Mouse (Mus musculus): ENCODE measurements around the gene Bri3. TPM values are rescaled to one million over a fixed set of nuclear protein-coding genes. Genes with fewer than 3 reads are reported as not detected.

Gene Bri3
- polyA plus RNA-seq, 1 experiment: 104 TPM

GRCm38 (mm10) chr5:144282470-144283260 lies 38.4 kb downstream of the Bri3 start:
- no peak overlapping the region for H3K27ac ChIP-seq (ENCODE audit: insufficient read depth, low read length)
- H3K4me1 ChIP-seq (ENCODE audit: control insufficient read depth, insufficient read depth, low read length): peaks cover 2% of the 10 kb centered on the region; the same call in 1 of the 2 replicates
- no peak for TF ChIP-seq POLR2A (IDR thresholded peaks at IDR 0.05; ENCODE audit: extremely low read depth, insufficient read depth, low read length)
- no peak for TF ChIP-seq CTCF (IDR thresholded peaks at IDR 0.05; ENCODE audit: extremely low read depth, insufficient read depth, low read length)
- H3K4me3 ChIP-seq (ENCODE audit: insufficient read depth, low read length): no peak overlapping the region

- H3K27ac ChIP-seq (ENCODE audit: insufficient read depth, low read length): no peak overlapping the region
Observed at GRCm38 (mm10) chr5:144283551-144284031, 39.4 kb downstream of the Bri3 start.

GRCm38 (mm10) chr5:144284599-144284998 lies 40.4 kb downstream of the Bri3 start:
- Histone ChIP-seq H3K4me3 (ENCODE audit: insufficient read depth, low read length) (no peak overlapping the region), H3K4me1 (ENCODE audit: control insufficient read depth, insufficient read depth, low read length) (peaks cover 2% of the 10 kb centered on the region; the same call in 1 of the 2 replicates), H3K27ac (ENCODE audit: insufficient read depth, low read length) (no peak overlapping the region)
- TF ChIP-seq POLR2A (IDR thresholded peaks at IDR 0.05; ENCODE audit: extremely low read depth, insufficient read depth, low read length): no peak
- TF ChIP-seq CTCF (IDR thresholded peaks at IDR 0.05; ENCODE audit: extremely low read depth, insufficient read depth, low read length): no peak

More at GRCm38 (mm10) chr5:144283551-144284031, 39.4 kb downstream of the Bri3 start:
- H3K4me1 ChIP-seq (ENCODE audit: control insufficient read depth, insufficient read depth, low read length): peaks cover 2% of the 10 kb centered on the region; the same call in 1 of the 2 replicates
- TF ChIP-seq POLR2A (IDR thresholded peaks at IDR 0.05; ENCODE audit: extremely low read depth, insufficient read depth, low read length) (no peak), CTCF (IDR thresholded peaks at IDR 0.05; ENCODE audit: extremely low read depth, insufficient read depth, low read length) (no peak)
- no peak overlapping the region for H3K4me3 ChIP-seq (ENCODE audit: insufficient read depth, low read length)

GRCm38 (mm10) chr5:144286591-144287266 lies 42.5 kb downstream of the Bri3 start:
- Histone ChIP-seq H3K27ac (ENCODE audit: insufficient read depth, low read length) (no peak overlapping the region), H3K4me1 (ENCODE audit: control insufficient read depth, insufficient read depth, low read length) (peaks cover 2% of the 10 kb centered on the region; the same call in 1 of the 2 replicates), H3K4me3 (ENCODE audit: insufficient read depth, low read length) (no peak overlapping the region)
- no peak for TF ChIP-seq CTCF (IDR thresholded peaks at IDR 0.05; ENCODE audit: extremely low read depth, insufficient read depth, low read length)
- TF ChIP-seq POLR2A (IDR thresholded peaks at IDR 0.05; ENCODE audit: extremely low read depth, insufficient read depth, low read length): no peak

GRCm38 (mm10) chr5:144287267-144287820 lies 43.1 kb downstream of the Bri3 start:
- Histone ChIP-seq H3K4me1 (ENCODE audit: control insufficient read depth, insufficient read depth, low read length) (peaks cover 2% of the 10 kb centered on the region; the same call in 1 of the 2 replicates), H3K27ac (ENCODE audit: insufficient read depth, low read length) (no peak overlapping the region), H3K4me3 (ENCODE audit: insufficient read depth, low read length) (no peak overlapping the region)
- TF ChIP-seq POLR2A (IDR thresholded peaks at IDR 0.05; ENCODE audit: extremely low read depth, insufficient read depth, low read length) (no peak), CTCF (IDR thresholded peaks at IDR 0.05; ENCODE audit: extremely low read depth, insufficient read depth, low read length) (no peak)

- H3K4me3 ChIP-seq (ENCODE audit: insufficient read depth, low read length): no peak overlapping the region
- no peak overlapping the region for H3K27ac ChIP-seq (ENCODE audit: insufficient read depth, low read length)
- TF ChIP-seq CTCF (IDR thresholded peaks at IDR 0.05; ENCODE audit: extremely low read depth, insufficient read depth, low read length): no peak
- TF ChIP-seq POLR2A (IDR thresholded peaks at IDR 0.05; ENCODE audit: extremely low read depth, insufficient read depth, low read length): no peak
- no peaks in the 10 kb centered on the region for H3K4me1 ChIP-seq (ENCODE audit: control insufficient read depth, insufficient read depth, low read length)
Observed at GRCm38 (mm10) chr5:144288391-144288790, 44.2 kb downstream of the Bri3 start.

- H3K4me3 ChIP-seq (ENCODE audit: insufficient read depth, low read length): no peak overlapping the region
- H3K27ac ChIP-seq (ENCODE audit: insufficient read depth, low read length): no peak overlapping the region
- no peak for TF ChIP-seq POLR2A (IDR thresholded peaks at IDR 0.05; ENCODE audit: extremely low read depth, insufficient read depth, low read length)
- no peak for TF ChIP-seq CTCF (IDR thresholded peaks at IDR 0.05; ENCODE audit: extremely low read depth, insufficient read depth, low read length)
- no peaks in the 10 kb centered on the region for H3K4me1 ChIP-seq (ENCODE audit: control insufficient read depth, insufficient read depth, low read length)
Observed at GRCm38 (mm10) chr5:144289769-144290440, 45.7 kb downstream of the Bri3 start.

GRCm38 (mm10) chr5:144294908-144295307 lies 50.7 kb downstream of the Bri3 start:
- H3K27ac ChIP-seq (ENCODE audit: insufficient read depth, low read length): no peak overlapping the region
- no peaks in the 10 kb centered on the region for H3K4me1 ChIP-seq (ENCODE audit: control insufficient read depth, insufficient read depth, low read length)
- H3K4me3 ChIP-seq (ENCODE audit: insufficient read depth, low read length): no peak overlapping the region
- TF ChIP-seq POLR2A (IDR thresholded peaks at IDR 0.05; ENCODE audit: extremely low read depth, insufficient read depth, low read length) (no peak), CTCF (IDR thresholded peaks at IDR 0.05; ENCODE audit: extremely low read depth, insufficient read depth, low read length) (no peak)

GRCm38 (mm10) chr5:144295357-144295756 lies 51.1 kb downstream of the Bri3 start:
- Histone ChIP-seq H3K4me1 (ENCODE audit: control insufficient read depth, insufficient read depth, low read length) (no peaks in the 10 kb centered on the region), H3K4me3 (ENCODE audit: insufficient read depth, low read length) (no peak overlapping the region), H3K27ac (ENCODE audit: insufficient read depth, low read length) (no peak overlapping the region)
- TF ChIP-seq POLR2A (IDR thresholded peaks at IDR 0.05; ENCODE audit: extremely low read depth, insufficient read depth, low read length) (no peak), CTCF (IDR thresholded peaks at IDR 0.05; ENCODE audit: extremely low read depth, insufficient read depth, low read length) (no peak)
